Mouse (Mus musculus) olfactory bulb, adult 2 months (tissue): Measurements from ENCODE around the gene Rbm34.

Experiments used
- CTCF ChIP-seq: fragments of 200-500 bp; IDR thresholded peaks from 2 replicates; pipeline ENCODE4 v1.5.1; 2012; ENCODE audit warnings: low read depth, mild to moderate bottlenecking, low read length, moderate library complexity; ENCODE audit not compliant: insufficient read depth
- POLR2A ChIP-seq: fragments of 200-500 bp; IDR thresholded peaks from 2 replicates; pipeline ENCODE4 v1.6.1; 2012; ENCODE audit warnings: mild to moderate bottlenecking, low read depth, low read length, moderate library complexity; ENCODE audit not compliant: insufficient read depth

- TF ChIP-seq CTCF (no peak), POLR2A (no peak)
Observed at GRCm38 (mm10) chr8:126914609-126915375, 56.1 kb downstream of the Rbm34 start.
